Mouse (Mus musculus): Measurements from ENCODE around the gene Itsn2. TPM values are rescaled to one million over a fixed set of nuclear protein-coding genes. Genes with fewer than 3 reads are reported as not detected.

Gene Itsn2
- polyA plus RNA-seq, 1 experiment, result 83.6 TPM

DNA sequence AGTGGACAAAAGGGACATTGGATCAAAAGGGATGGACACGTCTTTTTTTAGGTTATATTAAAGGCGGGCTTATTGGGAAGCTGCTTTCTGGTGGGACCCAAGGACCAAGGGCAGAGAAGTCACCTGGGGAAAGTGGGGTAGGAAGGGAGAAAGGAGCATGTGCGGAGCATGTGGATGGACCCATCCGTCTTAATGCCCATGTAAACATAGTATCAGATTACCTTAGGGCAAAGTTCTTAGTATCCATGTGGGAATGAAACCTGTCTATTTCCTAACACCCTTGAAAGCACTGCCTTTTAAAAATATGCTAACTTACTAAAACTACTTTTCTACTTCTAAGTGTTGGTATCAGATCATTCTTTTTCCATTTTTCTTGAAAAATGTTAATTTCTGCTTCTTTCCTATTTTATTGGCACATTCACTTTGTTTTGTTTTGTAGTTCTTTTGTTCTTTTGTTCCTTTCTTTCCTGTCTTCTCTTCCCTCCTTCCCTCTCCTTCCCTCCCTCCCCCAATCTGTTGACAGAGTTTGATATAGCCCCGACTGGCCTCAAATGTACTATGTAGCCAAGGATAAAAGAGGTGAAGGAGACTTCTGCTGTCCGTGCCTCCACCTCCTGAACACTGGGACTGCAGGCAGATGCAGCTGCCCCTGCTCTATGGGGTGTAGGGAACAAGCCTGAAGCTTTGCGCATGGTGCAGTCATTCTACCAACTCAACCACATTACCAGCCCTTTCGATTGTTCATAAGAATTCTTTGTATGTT is 6.4 kb downstream of the Itsn2 start:
- H3K4me3 ChIP-seq (ENCODE audit: control insufficient read depth, low read depth, low read length), result no peak overlapping the region
- no peak overlapping the region for H3K27ac ChIP-seq (ENCODE audit: control insufficient read depth, insufficient read depth, low read depth, low read length)
- no peaks in the 10 kb centered on the region for H3K36me3 ChIP-seq (ENCODE audit: control insufficient read depth, insufficient read depth, low read length)
- H3K27me3 ChIP-seq (ENCODE audit: control insufficient read depth, insufficient read depth, low read length), result no peaks in the 10 kb centered on the region
- TF ChIP-seq POLR2A (IDR thresholded peaks at IDR 0.05; ENCODE audit: control insufficient read depth, low read depth, low read length) (no peak), CTCF (IDR thresholded peaks at IDR 0.05; ENCODE audit: control insufficient read depth, insufficient read depth, insufficient replicate concordance, low read depth, low read length) (no peak)
- peaks cover 2% of the 10 kb centered on the region for H3K4me1 ChIP-seq (ENCODE audit: control insufficient read depth, insufficient read depth, low read length)

DNA sequence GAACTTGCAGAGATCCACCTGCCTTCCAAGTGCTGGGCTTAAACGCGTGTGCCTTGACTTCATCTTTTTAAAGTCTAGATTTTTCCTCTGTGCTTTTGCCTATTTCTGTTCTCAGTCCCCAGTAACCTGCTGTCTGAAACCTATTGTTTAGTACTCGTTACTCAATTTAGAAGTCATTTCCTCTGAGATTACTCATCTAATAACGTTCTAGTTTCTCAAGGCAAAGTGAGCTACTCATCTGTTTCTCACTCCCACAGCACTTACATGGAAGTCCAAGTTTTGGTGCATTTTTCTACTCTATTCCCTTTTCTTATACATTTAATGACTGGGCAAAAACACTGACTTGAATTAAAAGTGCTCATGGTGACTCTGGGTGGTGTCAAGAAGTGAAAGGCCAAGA is 7.3 kb downstream of the Itsn2 start:
- no peak overlapping the region for H3K4me3 ChIP-seq (ENCODE audit: control insufficient read depth, low read depth, low read length)
- H3K27me3 ChIP-seq (ENCODE audit: control insufficient read depth, insufficient read depth, low read length), result no peaks in the 10 kb centered on the region
- TF ChIP-seq POLR2A (IDR thresholded peaks at IDR 0.05; ENCODE audit: control insufficient read depth, low read depth, low read length) (no peak), CTCF (IDR thresholded peaks at IDR 0.05; ENCODE audit: control insufficient read depth, insufficient read depth, insufficient replicate concordance, low read depth, low read length) (no peak)
- no peaks in the 10 kb centered on the region for H3K36me3 ChIP-seq (ENCODE audit: control insufficient read depth, insufficient read depth, low read length)
- H3K4me1 ChIP-seq (ENCODE audit: control insufficient read depth, insufficient read depth, low read length), result peaks cover 2% of the 10 kb centered on the region
- H3K27ac ChIP-seq (ENCODE audit: control insufficient read depth, insufficient read depth, low read depth, low read length), result no peak overlapping the region

GRCm38 (mm10) chr12:4606625-4607024 is 14.2 kb downstream of the Itsn2 start:
- no peak overlapping the region for H3K4me3 ChIP-seq (ENCODE audit: control insufficient read depth, low read depth, low read length)
- H3K36me3 ChIP-seq (ENCODE audit: control insufficient read depth, insufficient read depth, low read length), result no peaks in the 10 kb centered on the region
- no peak for TF ChIP-seq CTCF (IDR thresholded peaks at IDR 0.05; ENCODE audit: control insufficient read depth, insufficient read depth, insufficient replicate concordance, low read depth, low read length)
- TF ChIP-seq POLR2A (IDR thresholded peaks at IDR 0.05; ENCODE audit: control insufficient read depth, low read depth, low read length), result no peak
- no peak overlapping the region for H3K27ac ChIP-seq (ENCODE audit: control insufficient read depth, insufficient read depth, low read depth, low read length)
- H3K4me1 ChIP-seq (ENCODE audit: control insufficient read depth, insufficient read depth, low read length), result no peaks in the 10 kb centered on the region
- no peaks in the 10 kb centered on the region for H3K27me3 ChIP-seq (ENCODE audit: control insufficient read depth, insufficient read depth, low read length)

DNA sequence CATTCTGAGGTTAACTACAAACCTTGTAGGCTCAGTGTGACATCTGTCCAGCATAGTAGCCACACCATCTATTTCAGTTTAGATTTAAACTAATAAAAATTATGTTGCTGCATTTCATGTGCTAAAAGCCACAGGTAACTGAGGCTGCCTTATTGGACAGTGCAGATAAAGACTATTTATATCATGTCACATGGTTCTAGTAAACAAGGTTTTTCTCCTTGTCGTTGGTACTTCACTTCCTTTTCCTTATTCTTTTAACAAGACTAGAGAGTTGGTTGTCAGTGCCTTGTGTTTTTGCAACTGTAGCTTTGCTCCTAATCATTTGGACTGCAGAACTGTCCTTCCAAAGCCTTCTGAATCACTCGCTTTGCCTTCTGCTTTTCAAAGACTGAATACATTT is 22.3 kb downstream of the Itsn2 start:
- H3K4me3 ChIP-seq (ENCODE audit: control insufficient read depth, low read depth, low read length), result no peak overlapping the region
- H3K36me3 ChIP-seq (ENCODE audit: control insufficient read depth, insufficient read depth, low read length), result no peaks in the 10 kb centered on the region
- no peaks in the 10 kb centered on the region for H3K27me3 ChIP-seq (ENCODE audit: control insufficient read depth, insufficient read depth, low read length)
- no peak overlapping the region for H3K27ac ChIP-seq (ENCODE audit: control insufficient read depth, insufficient read depth, low read depth, low read length)
- H3K4me1 ChIP-seq (ENCODE audit: control insufficient read depth, insufficient read depth, low read length), result no peaks in the 10 kb centered on the region
- TF ChIP-seq POLR2A (IDR thresholded peaks at IDR 0.05; ENCODE audit: control insufficient read depth, low read depth, low read length) (no peak), CTCF (IDR thresholded peaks at IDR 0.05; ENCODE audit: control insufficient read depth, insufficient read depth, insufficient replicate concordance, low read depth, low read length) (no peak)

DNA sequence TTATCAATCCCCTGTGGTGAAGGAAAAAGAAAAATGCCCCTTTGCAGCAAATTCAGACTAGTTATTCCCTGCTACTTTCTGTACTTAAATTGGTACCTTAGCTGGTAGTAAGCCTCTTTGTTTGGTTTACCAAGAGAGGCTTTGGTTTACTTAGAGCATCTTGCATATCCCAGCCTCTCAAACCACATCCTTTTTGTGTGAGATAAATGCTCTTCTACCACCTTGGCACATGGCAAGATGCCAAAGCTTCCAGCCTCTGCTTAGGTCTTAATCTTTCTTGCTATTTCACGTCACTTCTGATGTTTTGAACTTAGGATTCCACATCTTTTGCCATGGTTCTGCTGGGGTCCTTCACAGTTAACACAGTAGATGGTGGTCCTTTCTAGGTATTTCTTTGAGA is 31.8 kb downstream of the Itsn2 start:
- Histone ChIP-seq H3K27me3 (ENCODE audit: control insufficient read depth, insufficient read depth, low read length) (no peaks in the 10 kb centered on the region), H3K4me1 (ENCODE audit: control insufficient read depth, insufficient read depth, low read length) (no peaks in the 10 kb centered on the region), H3K36me3 (ENCODE audit: control insufficient read depth, insufficient read depth, low read length) (no peaks in the 10 kb centered on the region), H3K4me3 (ENCODE audit: control insufficient read depth, low read depth, low read length) (no peak overlapping the region), H3K27ac (ENCODE audit: control insufficient read depth, insufficient read depth, low read depth, low read length) (no peak overlapping the region)
- TF ChIP-seq POLR2A (IDR thresholded peaks at IDR 0.05; ENCODE audit: control insufficient read depth, low read depth, low read length) (no peak), CTCF (IDR thresholded peaks at IDR 0.05; ENCODE audit: control insufficient read depth, insufficient read depth, insufficient replicate concordance, low read depth, low read length) (no peak)

DNA sequence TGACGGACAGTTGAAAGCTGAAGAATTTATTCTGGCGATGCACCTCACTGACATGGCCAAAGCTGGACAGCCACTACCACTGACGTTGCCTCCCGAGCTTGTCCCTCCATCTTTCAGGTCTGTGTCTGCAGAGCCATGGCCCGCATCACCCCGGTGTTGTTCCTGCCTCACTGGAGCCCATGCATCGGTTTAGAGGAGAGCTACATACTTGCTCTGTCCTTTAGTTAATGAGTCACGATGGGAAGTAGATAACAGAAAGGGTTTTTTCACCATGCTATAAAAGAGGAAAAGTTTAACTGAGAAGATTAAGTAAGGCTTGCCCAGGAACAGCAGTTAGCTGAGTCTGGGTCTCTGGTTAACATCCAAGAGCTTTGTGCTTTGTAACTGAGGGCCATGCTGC is 40.5 kb downstream of the Itsn2 start:
- Histone ChIP-seq H3K36me3 (ENCODE audit: control insufficient read depth, insufficient read depth, low read length) (no peaks in the 10 kb centered on the region; the same call in 1 of the 2 replicates), H3K4me3 (ENCODE audit: control insufficient read depth, low read depth, low read length) (no peak overlapping the region), H3K27me3 (ENCODE audit: control insufficient read depth, insufficient read depth, low read length) (no peaks in the 10 kb centered on the region), H3K4me1 (ENCODE audit: control insufficient read depth, insufficient read depth, low read length) (no peaks in the 10 kb centered on the region), H3K27ac (ENCODE audit: control insufficient read depth, insufficient read depth, low read depth, low read length) (no peak overlapping the region)
- TF ChIP-seq POLR2A (IDR thresholded peaks at IDR 0.05; ENCODE audit: control insufficient read depth, low read depth, low read length) (no peak), CTCF (IDR thresholded peaks at IDR 0.05; ENCODE audit: control insufficient read depth, insufficient read depth, insufficient replicate concordance, low read depth, low read length) (no peak)

- no peak overlapping the region for H3K4me3 ChIP-seq (ENCODE audit: control insufficient read depth, low read depth, low read length)
These were observed 46.0 kb downstream of the Itsn2 start for GRCm38 (mm10) chr12:4638438-4638837.

More at GRCm38 (mm10) chr12:4638438-4638837, 46.0 kb downstream of the Itsn2 start:
- H3K27me3 ChIP-seq (ENCODE audit: control insufficient read depth, insufficient read depth, low read length), result no peaks in the 10 kb centered on the region
- TF ChIP-seq POLR2A (IDR thresholded peaks at IDR 0.05; ENCODE audit: control insufficient read depth, low read depth, low read length) (no peak), CTCF (IDR thresholded peaks at IDR 0.05; ENCODE audit: control insufficient read depth, insufficient read depth, insufficient replicate concordance, low read depth, low read length) (no peak)
- no peak overlapping the region for H3K27ac ChIP-seq (ENCODE audit: control insufficient read depth, insufficient read depth, low read depth, low read length)
- H3K4me1 ChIP-seq (ENCODE audit: control insufficient read depth, insufficient read depth, low read length), result no peaks in the 10 kb centered on the region
- H3K36me3 ChIP-seq (ENCODE audit: control insufficient read depth, insufficient read depth, low read length), result no peaks in the 10 kb centered on the region; the same call in 1 of the 2 replicates
